Mouse (Mus musculus) G1E (cell line): ENCODE measurements around the gene Zdhhc23.

Experiments
- CTCF ChIP-seq: IDR thresholded peaks from 2 replicates; pipeline ENCODE4 v1.5.1; 2012; ENCODE audit warnings: low read depth, low read length, inconsistent platforms, mixed read lengths
- TAL1 ChIP-seq: conservative IDR thresholded peaks from 2 replicates; pipeline ENCODE4 v1.6.1; 2012; ENCODE audit warnings: low read depth, low read length, inconsistent platforms, mixed read lengths

DNA sequence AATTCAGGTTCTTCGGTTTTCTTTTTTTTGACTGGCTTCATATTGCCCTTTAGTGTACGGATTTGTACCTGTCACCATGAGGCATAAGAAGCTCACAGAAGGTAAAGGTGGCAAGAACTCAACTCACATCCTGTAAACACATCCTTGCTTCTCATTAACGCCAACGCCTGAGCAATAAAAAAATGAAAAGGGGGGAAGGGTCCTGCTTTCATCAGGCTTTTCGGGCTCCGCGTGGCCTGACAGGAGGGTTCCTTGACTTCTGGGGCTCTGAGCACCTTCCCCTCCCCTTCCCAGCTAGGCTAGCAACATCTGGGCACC is 622 bp downstream of the Zdhhc23 start:
- no peak for TF ChIP-seq TAL1
- no peak for TF ChIP-seq CTCF
